Mouse (Mus musculus): ENCODE data around the gene Ints14.

DNA sequence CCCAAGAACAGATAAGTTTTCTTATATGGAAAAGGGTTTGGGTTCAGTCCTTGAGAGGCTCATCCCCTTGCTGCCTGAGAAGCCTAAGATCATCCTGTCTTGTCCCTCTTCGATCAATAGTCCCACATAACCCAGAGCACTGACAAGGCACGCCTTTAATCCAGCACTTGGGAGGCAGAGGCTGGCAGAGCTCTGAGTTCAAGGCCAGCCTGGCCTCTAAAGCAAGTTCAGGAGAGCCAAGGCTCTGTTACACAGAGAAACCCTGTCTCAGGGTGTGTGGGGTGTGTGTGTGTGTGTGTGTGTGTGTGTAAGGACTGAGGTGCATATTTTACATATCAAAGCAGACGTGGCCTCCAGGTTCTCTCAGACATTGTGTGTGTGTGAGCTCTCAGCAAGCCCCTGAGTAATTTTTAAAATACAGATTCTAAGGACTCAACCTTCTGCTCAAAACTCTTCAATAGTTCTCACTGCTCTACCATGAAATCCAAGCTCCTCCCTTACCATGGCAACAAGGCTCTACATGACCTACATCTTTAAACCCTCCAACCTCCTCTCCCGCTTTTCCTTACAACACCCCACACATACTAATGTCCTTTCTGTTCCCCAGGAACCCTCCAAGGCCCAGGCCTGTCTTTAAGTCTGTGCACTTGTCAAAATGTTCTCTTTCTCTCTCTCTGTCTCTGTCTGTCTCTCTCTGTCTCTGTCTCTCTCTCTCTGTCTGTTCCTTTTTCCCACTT is 55.7 kb downstream of the Ints14 start:
- no peak for TF ChIP-seq CTCF (IDR thresholded peaks at IDR 0.05; ENCODE audit: low read depth)
- no peak for TF ChIP-seq EP300 (IDR thresholded peaks at IDR 0.05; ENCODE audit: low read depth)
